Mouse (Mus musculus): ENCODE data around the gene 4930453N24Rik. TPM values are rescaled to one million over a fixed set of nuclear protein-coding genes. Genes with fewer than 3 reads are reported as not detected.

Gene 4930453N24Rik
- total RNA-seq, 1 experiment = 33.3 TPM

DNA sequence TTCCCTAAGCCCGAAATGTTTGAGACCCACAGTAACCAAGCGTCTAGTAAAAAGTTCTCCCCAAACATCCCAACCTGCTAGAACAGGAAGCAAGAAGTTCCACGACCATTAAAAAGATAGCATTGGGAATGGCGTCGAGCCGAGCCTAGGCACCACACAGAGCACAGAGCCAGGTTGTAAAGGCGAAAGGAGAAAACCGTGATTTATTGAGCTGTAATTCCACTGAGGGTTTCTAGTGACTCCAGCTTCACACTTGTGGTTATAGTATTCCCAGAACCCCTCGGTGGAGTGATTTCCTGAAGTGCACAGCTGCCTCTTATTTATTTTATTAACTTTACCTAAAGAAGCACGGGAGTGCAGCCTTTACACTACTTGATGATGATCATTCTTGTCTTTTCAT lies 53.1 kb downstream of the 4930453N24Rik start:
- no peak overlapping the region for H3K9ac ChIP-seq (ENCODE audit: insufficient read depth, low read depth, low read length, poor library complexity, severe bottlenecking)
- DNase-seq (ENCODE audit: low read depth, low spot score) = no peak
- in situ Hi-C loops (cut with MboI; ENCODE audit: low sequenced_read_pairs in 2 of 2, unreplicated experiment in 2 of 2) = no loop called here

DNA sequence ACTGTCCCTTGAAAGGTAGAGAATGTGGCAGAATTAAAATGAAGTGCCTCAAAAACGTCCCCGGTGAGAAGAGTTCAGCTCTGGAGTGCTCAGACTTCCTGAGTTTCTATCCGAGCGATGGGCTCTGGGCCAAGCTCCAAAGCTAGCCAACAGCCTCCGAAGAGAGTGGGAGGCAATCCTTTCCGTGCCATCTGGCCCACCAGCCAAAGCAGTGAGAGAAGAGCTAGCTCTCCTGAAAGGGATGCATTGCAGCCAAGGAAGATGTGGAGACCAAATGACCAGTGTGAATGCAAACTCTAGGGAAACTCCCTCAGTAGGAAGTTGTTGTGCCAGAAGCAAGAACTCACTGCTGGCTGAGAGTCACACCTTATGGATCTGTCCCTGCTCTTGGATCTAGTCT lies 59.1 kb downstream of the 4930453N24Rik start:
- no peaks in the 10 kb centered on the region for H3K36me3 ChIP-seq (ENCODE audit: control insufficient read depth, insufficient read depth, low read length, poor library complexity, severe bottlenecking)
- H3K9ac ChIP-seq (ENCODE audit: insufficient read depth, low read depth, low read length, poor library complexity, severe bottlenecking) = no peak overlapping the region
- TF ChIP-seq HCFC1 (IDR thresholded peaks at IDR 0.05; ENCODE audit: borderline replicate concordance, insufficient read depth, low read length) (no peak), CHD2 (IDR thresholded peaks at IDR 0.05; ENCODE audit: low read depth, low read length) (no peak), ZC3H11A (IDR thresholded peaks at IDR 0.05; ENCODE audit: borderline replicate concordance, low read depth, low read length) (no peak), ZNF384 (IDR thresholded peaks at IDR 0.05; ENCODE audit: low read depth, low read length) (no peak), MAFK (IDR thresholded peaks at IDR 0.05; ENCODE audit: insufficient read depth, low read depth, low read length) (no peak)
- H3K4me1 ChIP-seq (ENCODE audit: control insufficient read depth in 2 of 2, insufficient read depth in 2 of 2, low read length in 2 of 2, poor library complexity in 1 of 2) = no peaks in the 10 kb centered on the region
- no peak overlapping the region for H3K27ac ChIP-seq (ENCODE audit: insufficient read depth, low read depth, low read length, poor library complexity, severe bottlenecking)
- DNase-seq (ENCODE audit: low read depth, low spot score) = no peak
- H3K9me3 ChIP-seq (ENCODE audit: control insufficient read depth, insufficient read depth, low read depth, low read length) = no peaks in the 10 kb centered on the region
- in situ Hi-C loops (cut with MboI; ENCODE audit: low sequenced_read_pairs in 2 of 2, unreplicated experiment in 2 of 2) = no loop called here
- H3K4me3 ChIP-seq (ENCODE audit: insufficient read depth in 1 of 2, low read depth in 1 of 2, low read length in 2 of 2, poor library complexity in 1 of 2, severe bottlenecking in 1 of 2) = no peak overlapping the region

More for the DNA sequence above, 53.1 kb downstream of the 4930453N24Rik start:
- no peak for TF ChIP-seq ZC3H11A (IDR thresholded peaks at IDR 0.05; ENCODE audit: borderline replicate concordance, low read depth, low read length)
- Histone ChIP-seq H3K4me3 (ENCODE audit: insufficient read depth in 1 of 2, low read depth in 1 of 2, low read length in 2 of 2, poor library complexity in 1 of 2, severe bottlenecking in 1 of 2) (no peak overlapping the region), H3K27ac (ENCODE audit: insufficient read depth, low read depth, low read length, poor library complexity, severe bottlenecking) (no peak overlapping the region), H3K36me3 (ENCODE audit: control insufficient read depth, insufficient read depth, low read length, poor library complexity, severe bottlenecking) (no peaks in the 10 kb centered on the region), H3K9me3 (ENCODE audit: control insufficient read depth, insufficient read depth, low read depth, low read length) (no peaks in the 10 kb centered on the region), H3K4me1 (ENCODE audit: control insufficient read depth in 2 of 2, insufficient read depth in 2 of 2, low read length in 2 of 2, poor library complexity in 1 of 2) (no peaks in the 10 kb centered on the region)

Other genes starting within 250 kb of the 4930453N24Rik start
- not detected in 2 replicates for gene Csnka2ip, start 168.8 kb downstream of the 4930453N24Rik start, total RNA-seq (2012; rRNA removed)
- gene Zfp654, start 80.5 kb upstream of the 4930453N24Rik start, total RNA-seq (2012; rRNA removed) = 16.1 and 19.4 TPM in 2 replicates
- gene Cggbp1, start 80.8 kb upstream of the 4930453N24Rik start, total RNA-seq (2012; rRNA removed) = 63.9 and 75.4 TPM in 2 replicates